In genomic region chr10:111539724-111540324, GRCm38 (mm10) we compare ENCODE assay signal across 8 mouse cellular contexts. TPM values are rescaled to one million over a fixed set of nuclear protein-coding genes. Genes with fewer than 3 reads are reported as not detected.
DNase-seq lines count a peak whose midpoint lies in the region; ATAC-seq lines count a peak whose summit lies in the region.

No protein-coding gene starts in this region.

- peak overlapping the region; percentile 76 for H3K27ac ChIP-seq in embryonic facial prominence, embryonic 10.5 days (replicated peaks)
- H3K27ac ChIP-seq in heart, embryonic 10.5 days, result peak overlapping the region; percentile 79
- H3K27ac ChIP-seq in kidney, embryonic 16.5 days (ENCODE audit: low read length), result peak overlapping the region; percentile 86
- H3K27ac ChIP-seq in neural tube, embryonic 15.5 days (replicated peaks), result peak overlapping the region; percentile 24; the same call in 1 of the 2 replicates

- H3K36me3 ChIP-seq in embryonic facial prominence, embryonic 10.5 days (replicated peaks), result no peaks in the 10 kb centered on the region
- H3K36me3 ChIP-seq in heart, embryonic 10.5 days, result no peaks in the 10 kb centered on the region
- H3K36me3 ChIP-seq in kidney, embryonic 16.5 days (ENCODE audit: insufficient read depth, low read length), result no peaks in the 10 kb centered on the region
- H3K36me3 ChIP-seq in neural tube, embryonic 15.5 days, result no peaks in the 10 kb centered on the region

- H3K4me1 ChIP-seq in embryonic facial prominence, embryonic 10.5 days, result peaks cover 77% of the 10 kb centered on the region
- peaks cover 47% of the 10 kb centered on the region for H3K4me1 ChIP-seq in heart, embryonic 10.5 days
- H3K4me1 ChIP-seq in kidney, embryonic 16.5 days (ENCODE audit: insufficient read depth, low read length), result peaks cover 47% of the 10 kb centered on the region
- peaks cover 18% of the 10 kb centered on the region for H3K4me1 ChIP-seq in neural tube, embryonic 15.5 days

- peak; percentile 76 for ATAC-seq in kidney, embryonic 16.5 days (ENCODE audit: low FRiP score, low TSS enrichment)
- no peak for ATAC-seq in neural tube, embryonic 15.5 days (ENCODE audit: low FRiP score)

- intact Hi-C loops in left cerebral cortex, postnatal 4 days (cut with DNase I), result no loop called here

- 0 out of 2 replicates have a peak overlapping the region, but pooled peaks have one; percentile 13 for H3K9ac ChIP-seq in kidney, embryonic 16.5 days (replicated peaks; ENCODE audit: low read length)
- no peak overlapping the region for H3K9ac ChIP-seq in neural tube, embryonic 15.5 days (replicated peaks)

- DNase-seq in left cerebral cortex, adult 11 months (ENCODE audit: low spot score), result peak; percentile 50
- no peak for DNase-seq in left cerebral cortex, postnatal 4 days
- DNase-seq in embryonic facial prominence, embryonic 10.5 days (ENCODE audit: low spot score), result peak; percentile 71
- no peak for DNase-seq in heart, embryonic 10.5 days (ENCODE audit: low spot score)
- DNase-seq in lung, adult 18-20 months, result peak; percentile 64 to 68
- DNase-seq in adrenal gland, postnatal 10 days, result no peak

- no peaks in the 10 kb centered on the region for H3K9me3 ChIP-seq in embryonic facial prominence, embryonic 10.5 days
- H3K9me3 ChIP-seq in heart, embryonic 10.5 days, result no peaks in the 10 kb centered on the region
- H3K9me3 ChIP-seq in kidney, embryonic 16.5 days (ENCODE audit: low read length), result no peaks in the 10 kb centered on the region
- H3K9me3 ChIP-seq in neural tube, embryonic 15.5 days (replicated peaks), result no peaks in the 10 kb centered on the region

- 22% methylated on average over 9 of the region's 9 CpGs for WGBS in embryonic facial prominence, embryonic 10.5 days
- WGBS in heart, embryonic 10.5 days, result 48% methylated on average over 9 of the region's 9 CpGs
- WGBS in kidney, embryonic 16.5 days, result 10% methylated on average over 9 of the region's 9 CpGs
- WGBS in neural tube, embryonic 15.5 days, result 35% methylated on average over 9 of the region's 9 CpGs

- H3K27me3 ChIP-seq in embryonic facial prominence, embryonic 10.5 days (replicated peaks; ENCODE audit: low read depth, poor library complexity, severe bottlenecking), result no peaks in the 10 kb centered on the region
- no peaks in the 10 kb centered on the region for H3K27me3 ChIP-seq in heart, embryonic 10.5 days (ENCODE audit: insufficient read depth, poor library complexity, severe bottlenecking)
- no peaks in the 10 kb centered on the region for H3K27me3 ChIP-seq in kidney, embryonic 16.5 days (ENCODE audit: insufficient read depth, low read length)
- no peaks in the 10 kb centered on the region for H3K27me3 ChIP-seq in neural tube, embryonic 15.5 days (replicated peaks)

- peak overlapping the region; percentile 21; the same call in 1 of the 2 replicates for H3K4me3 ChIP-seq in embryonic facial prominence, embryonic 10.5 days
- H3K4me3 ChIP-seq in heart, embryonic 10.5 days, result no peak overlapping the region
- H3K4me3 ChIP-seq in kidney, embryonic 16.5 days (ENCODE audit: low read length), result no peak overlapping the region
- H3K4me3 ChIP-seq in neural tube, embryonic 15.5 days (replicated peaks), result no peak overlapping the region

- H3K4me2 ChIP-seq in kidney, embryonic 16.5 days (replicated peaks; ENCODE audit: low read depth, low read length), result peak overlapping the region; percentile 12; the same call in 1 of the 2 replicates
- no peak overlapping the region for H3K4me2 ChIP-seq in neural tube, embryonic 15.5 days

RNA-seq across cellular contexts. Expression of gene Phlda1, which starts 33.7 kb away (rescaled TPM):
- 10 to 100 TPM; 18.9 to 20.3 TPM for total RNA-seq in left cerebral cortex, postnatal 4 days (2021)
- polyA plus RNA-seq in embryonic facial prominence, embryonic 10.5 days (2016; fragmentation: Nextera tagmentation; extraction: Ambion mirVana), result 34.0 and 38.4 TPM in 2 replicates
- 20.6 and 28.8 TPM in 2 replicates for polyA plus RNA-seq in heart, embryonic 10.5 days (2016; fragmentation: Nextera tagmentation; extraction: Ambion mirVana)
- polyA plus RNA-seq in kidney, embryonic 16.5 days (2015; fragmentation: Nextera tagmentation; extraction: Ambion mirVana), result 27.3 and 36.6 TPM in 2 replicates
- polyA plus RNA-seq in neural tube, embryonic 15.5 days (2015; fragmentation: Nextera tagmentation; extraction: Ambion mirVana), result 67.4 and 69.7 TPM in 2 replicates
- total RNA-seq in adrenal gland, postnatal 10 days (2021), result 10 to 100 TPM; 36.3 to 40.2 TPM

Comparison
In these comparisons a context has a peak if more than half of its experiments do, and no peak if none do; other contexts are left out.
1. DNase-seq: peak in left cerebral cortex, adult 11 months (single experiment), embryonic facial prominence, embryonic 10.5 days (single experiment) and lung, adult 18-20 months (2 of 2); none in left cerebral cortex, postnatal 4 days (single experiment), heart, embryonic 10.5 days (single experiment) and adrenal gland, postnatal 10 days (single experiment).
2. H3K27ac ChIP-seq: peak in every context shown above with its lines; median percentile 86 in kidney, embryonic 16.5 days; 79 in heart, embryonic 10.5 days; 76 in embryonic facial prominence, embryonic 10.5 days; 24 in neural tube, embryonic 15.5 days.